Mouse (Mus musculus) testis, adult 2 months (tissue): ENCODE measurements around the gene Rffl.

Experiments used
- CTCF ChIP-seq: fragments of 200-500 bp; IDR thresholded peaks from 2 replicates; pipeline ENCODE4 v1.5.1; 2012; ENCODE audit warnings: low read depth, mild to moderate bottlenecking, inconsistent platforms, low read length, moderate library complexity; ENCODE audit not compliant: control insufficient read depth, insufficient read depth, insufficient replicate concordance
- POLR2A ChIP-seq: fragments of 200-500 bp; IDR thresholded peaks from 2 replicates; pipeline ENCODE4 v1.6.1; 2012; ENCODE audit warnings: low read depth, mild to moderate bottlenecking, inconsistent platforms, low read length, moderate library complexity; ENCODE audit not compliant: control insufficient read depth

- no peak for TF ChIP-seq CTCF
- no peak for TF ChIP-seq POLR2A
Observed at GRCm38 (mm10) chr11:82886559-82886958, 15.5 kb upstream of the Rffl start.
